Mouse (Mus musculus): ENCODE measurements around the gene Rpl22.

The Rpl22 gene

GRCm38 (mm10) chr4:152296874-152297861 is 28.4 kb upstream of the Rpl22 start, which contains the start of gene Icmt:
Icmt (plus strand) TSS chr4:152297227.
- DNase-seq: peak; percentile 100

- DNase-seq: no peak
Measured at GRCm38 (mm10) chr4:152298836-152299235, 26.7 kb upstream of the Rpl22 start.

- DNase-seq: no peak
Measured at GRCm38 (mm10) chr4:152300375-152300774, 25.2 kb upstream of the Rpl22 start.

GRCm38 (mm10) chr4:152302012-152302411 is 23.5 kb upstream of the Rpl22 start:
- no peak for DNase-seq

- no peak for DNase-seq
Measured at GRCm38 (mm10) chr4:152303172-152303571, 22.4 kb upstream of the Rpl22 start.

GRCm38 (mm10) chr4:152304685-152305084 is 20.9 kb upstream of the Rpl22 start:
- DNase-seq: no peak

- DNase-seq: no peak
Measured at GRCm38 (mm10) chr4:152305991-152306390, 19.6 kb upstream of the Rpl22 start.

GRCm38 (mm10) chr4:152307542-152307941 is 18.0 kb upstream of the Rpl22 start:
- no peak for DNase-seq

- no peak for DNase-seq
Measured at GRCm38 (mm10) chr4:152312186-152312585, 13.4 kb upstream of the Rpl22 start.

GRCm38 (mm10) chr4:152313211-152313632 is 12.3 kb upstream of the Rpl22 start:
- DNase-seq: no peak

- peak; percentile 69 for DNase-seq
Measured at GRCm38 (mm10) chr4:152313934-152314333, 11.6 kb upstream of the Rpl22 start.

- DNase-seq: peak; percentile 24
Measured at GRCm38 (mm10) chr4:152315498-152316213, 9.9 kb upstream of the Rpl22 start.

- no peak for DNase-seq
Measured at GRCm38 (mm10) chr4:152317631-152318033, 7.9 kb upstream of the Rpl22 start.

GRCm38 (mm10) chr4:152318517-152319234 is 6.9 kb upstream of the Rpl22 start, which contains the start of gene Rnf207:
Rnf207 (minus strand) TSS chr4:152318993.
- DNase-seq: peak; percentile 60

GRCm38 (mm10) chr4:152321464-152321863 is 4.1 kb upstream of the Rpl22 start:
- no peak for DNase-seq

GRCm38 (mm10) chr4:152324641-152325562 is 640 bp upstream of the Rpl22 start:
- no peak for DNase-seq

GRCm38 (mm10) chr4:152326543-152326942 is 1.0 kb downstream of the Rpl22 start:
- DNase-seq: no peak

- DNase-seq: peak; percentile 64
Measured at GRCm38 (mm10) chr4:152328691-152329090, 3.1 kb downstream of the Rpl22 start.

- DNase-seq: peak; percentile 78
Measured at GRCm38 (mm10) chr4:152332952-152333351, 7.4 kb downstream of the Rpl22 start.

- DNase-seq: no peak
Measured at GRCm38 (mm10) chr4:152333587-152333986, 8.0 kb downstream of the Rpl22 start.

GRCm38 (mm10) chr4:152337772-152338171 is 12.2 kb downstream of the Rpl22 start:
- no peak for DNase-seq

All from right cerebral cortex, postnatal 14 days (tissue).